ENCODE assay signal across 14 mouse cellular contexts in genomic region chr5:38446316-38446975, GRCm38 (mm10). TPM values are rescaled to one million over a fixed set of nuclear protein-coding genes. Genes with fewer than 3 reads are reported as not detected.
DNase-seq lines count a peak whose midpoint lies in the region; ATAC-seq lines count a peak whose summit lies in the region.
"Had no signal": no experiment of that assay in that cellular context is flagged by ENCODE, and none has a peak within 500 bp of the region (broad histone marks: within the 10 kb centered on the region; RNA-seq: fewer than 3 reads in every experiment).

No protein-coding gene starts in this region.

- no peaks in the 10 kb centered on the region for H3K27me3 ChIP-seq in midbrain, embryonic 16.5 days (ENCODE audit: control insufficient read depth, insufficient read depth, low read depth, low read length)
- H3K27me3 ChIP-seq in midbrain, embryonic 13.5 days, result no peaks in the 10 kb centered on the region
- H3K27me3 ChIP-seq: embryonic facial prominence, embryonic 15.5 days; kidney, embryonic 15.5 days; liver, embryonic 15.5 days; midbrain, embryonic 12.5 days had no signal

- peak; percentile 33 to 77 for DNase-seq in adrenal gland, adult (ENCODE audit: inconsistent age in 2 of 2, low spot score in 1 of 2)
- no peak for DNase-seq in adrenal gland, postnatal 4 days (ENCODE audit: low spot score in 2 of 2)
- peak; percentile 26 for DNase-seq in cerebellum, adult 11 months
- peak; percentile 17 for DNase-seq in skeletal muscle tissue, adult 2 months (ENCODE audit: low read depth, low spot score)
- DNase-seq in thymus, adult 18-20 months, result no peak
- no peak for DNase-seq in thymus, postnatal 14 days
- DNase-seq: B cell, adult 2 months; right cerebral cortex, postnatal 25 days had no signal

- H3K36me3 ChIP-seq in midbrain, embryonic 16.5 days (ENCODE audit: control insufficient read depth, insufficient read depth, low read length), result no peaks in the 10 kb centered on the region
- no peaks in the 10 kb centered on the region for H3K36me3 ChIP-seq in midbrain, embryonic 13.5 days
- H3K36me3 ChIP-seq: embryonic facial prominence, embryonic 15.5 days; kidney, embryonic 15.5 days; midbrain, embryonic 12.5 days had no signal

- peak overlapping the region; percentile 23; the same call in 1 of the 2 replicates for H3K27ac ChIP-seq in midbrain, embryonic 16.5 days (ENCODE audit: low read length)
- no peak overlapping the region for H3K27ac ChIP-seq in midbrain, embryonic 13.5 days
- H3K27ac ChIP-seq: embryonic facial prominence, embryonic 15.5 days; kidney, embryonic 15.5 days; liver, embryonic 15.5 days; midbrain, embryonic 12.5 days had no signal

- no peak overlapping the region for H3K9ac ChIP-seq in midbrain, embryonic 16.5 days (ENCODE audit: low read depth, low read length)
- H3K9ac ChIP-seq in midbrain, embryonic 13.5 days (replicated peaks), result no peak overlapping the region
- H3K9ac ChIP-seq: embryonic facial prominence, embryonic 15.5 days; kidney, embryonic 15.5 days; liver, embryonic 15.5 days; midbrain, embryonic 12.5 days had no signal

- H3K4me1 ChIP-seq in midbrain, embryonic 16.5 days (ENCODE audit: control insufficient read depth, insufficient read depth, low read length), result no peaks in the 10 kb centered on the region
- H3K4me1 ChIP-seq in midbrain, embryonic 13.5 days (replicated peaks), result no peaks in the 10 kb centered on the region
- H3K4me1 ChIP-seq: embryonic facial prominence, embryonic 15.5 days; kidney, embryonic 15.5 days; liver, embryonic 15.5 days; midbrain, embryonic 12.5 days had no signal

- H3K9me3 ChIP-seq in midbrain, embryonic 16.5 days (replicated peaks; ENCODE audit: control insufficient read depth, low read length, poor library complexity, severe bottlenecking), result no peaks in the 10 kb centered on the region
- no peaks in the 10 kb centered on the region for H3K9me3 ChIP-seq in midbrain, embryonic 13.5 days
- H3K9me3 ChIP-seq: embryonic facial prominence, embryonic 15.5 days; kidney, embryonic 15.5 days; liver, embryonic 15.5 days; midbrain, embryonic 12.5 days had no signal

- H3K4me3 ChIP-seq in midbrain, embryonic 16.5 days (ENCODE audit: low read depth, low read length), result no peak overlapping the region
- no peak overlapping the region for H3K4me3 ChIP-seq in midbrain, embryonic 13.5 days (replicated peaks)
- H3K4me3 ChIP-seq: embryonic facial prominence, embryonic 15.5 days; kidney, embryonic 15.5 days; liver, embryonic 15.5 days; midbrain, embryonic 12.5 days had no signal

- no peak; the same call in 1 of the 2 replicates for ATAC-seq in midbrain, embryonic 16.5 days
- ATAC-seq in midbrain, embryonic 13.5 days, result no peak

- H3K4me2 ChIP-seq in midbrain, embryonic 16.5 days (ENCODE audit: low read length), result no peak overlapping the region
- no peak overlapping the region for H3K4me2 ChIP-seq in midbrain, embryonic 13.5 days (replicated peaks)
- H3K4me2 ChIP-seq: embryonic facial prominence, embryonic 15.5 days; kidney, embryonic 15.5 days; liver, embryonic 15.5 days; midbrain, embryonic 12.5 days had no signal

- 63% methylated on average over 14 of the region's 14 CpGs for WGBS in midbrain, embryonic 16.5 days
- 78% methylated on average over 14 of the region's 14 CpGs for WGBS in midbrain, embryonic 13.5 days

RNA-seq across cellular contexts. Expression of gene Slc2a9, which starts 56.5 kb away (rescaled TPM):
- total RNA-seq in adrenal gland, postnatal 4 days (2021), result 1 to 10 TPM; 7.4 to 8.1 TPM
- 0.23 and 0.73 TPM in 2 replicates for polyA plus RNA-seq in midbrain, embryonic 16.5 days (2015; fragmentation: Nextera tagmentation; extraction: Ambion mirVana)
- polyA plus RNA-seq in midbrain, embryonic 13.5 days (2015; fragmentation: Nextera tagmentation; extraction: Ambion mirVana), result 0.11 and 0.43 TPM in 2 replicates

Comparison
In these comparisons a context has a peak if more than half of its experiments do, and no peak if none do; other contexts are left out.
1. DNase-seq: peak in adrenal gland, adult (2 of 2), cerebellum, adult 11 months (single experiment) and skeletal muscle tissue, adult 2 months (single experiment); none in adrenal gland, postnatal 4 days (0 of 2), thymus, adult 18-20 months (0 of 2) and thymus, postnatal 14 days (single experiment).